Mouse (Mus musculus): ENCODE measurements around the gene Inpp5d.

Inpp5d gene

DNA sequence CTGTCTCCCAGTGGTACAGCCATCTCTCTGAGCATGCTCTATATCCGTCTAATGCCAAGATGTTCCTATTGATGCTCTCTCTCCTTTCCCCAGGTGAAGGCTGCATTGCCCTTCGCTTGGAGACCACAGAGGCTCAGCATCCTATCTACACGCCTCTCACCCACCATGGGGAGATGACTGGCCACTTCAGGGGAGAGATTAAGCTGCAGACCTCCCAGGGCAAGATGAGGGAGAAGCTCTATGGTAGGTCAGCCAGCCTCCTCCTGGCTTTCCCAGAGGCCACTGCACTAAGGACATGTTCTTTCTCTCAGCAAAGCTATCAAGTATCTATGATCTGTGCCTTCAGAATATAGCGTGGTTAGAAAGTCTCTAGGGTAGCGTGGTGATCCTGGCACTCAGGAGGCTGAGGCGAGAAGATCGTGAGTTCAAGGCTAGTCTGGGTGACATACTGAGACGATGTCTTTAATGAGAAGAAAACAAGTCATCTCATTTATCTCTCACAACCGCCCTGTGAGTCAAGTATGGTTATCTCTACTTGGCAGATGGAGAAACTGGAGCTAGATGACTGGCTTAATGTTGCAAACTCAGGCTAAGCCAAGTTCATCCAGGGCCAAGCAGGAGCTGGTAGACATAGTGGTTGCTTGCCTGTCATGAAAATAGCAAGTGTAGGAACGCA is 92.0 kb downstream of the Inpp5d start:
- DNase-seq, result no peak

DNA sequence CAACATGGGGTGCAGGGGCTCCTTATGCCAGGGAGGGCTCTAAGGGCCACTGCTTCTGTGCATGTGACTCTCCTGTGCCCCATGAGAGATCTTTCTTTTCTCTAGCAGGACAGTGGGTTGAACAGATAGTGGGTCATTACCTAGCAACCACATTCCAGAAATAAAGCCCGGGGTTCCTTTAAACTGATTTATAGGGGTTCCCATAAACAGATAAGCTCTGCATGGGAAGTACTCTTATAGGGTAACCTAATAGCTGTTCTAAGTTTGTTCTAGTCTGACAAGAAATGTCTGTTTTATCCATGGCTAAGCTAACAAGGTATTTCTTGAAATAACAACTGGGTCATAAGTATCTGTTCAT is 92.5 kb downstream of the Inpp5d start:
- DNase-seq, result no peak

DNA sequence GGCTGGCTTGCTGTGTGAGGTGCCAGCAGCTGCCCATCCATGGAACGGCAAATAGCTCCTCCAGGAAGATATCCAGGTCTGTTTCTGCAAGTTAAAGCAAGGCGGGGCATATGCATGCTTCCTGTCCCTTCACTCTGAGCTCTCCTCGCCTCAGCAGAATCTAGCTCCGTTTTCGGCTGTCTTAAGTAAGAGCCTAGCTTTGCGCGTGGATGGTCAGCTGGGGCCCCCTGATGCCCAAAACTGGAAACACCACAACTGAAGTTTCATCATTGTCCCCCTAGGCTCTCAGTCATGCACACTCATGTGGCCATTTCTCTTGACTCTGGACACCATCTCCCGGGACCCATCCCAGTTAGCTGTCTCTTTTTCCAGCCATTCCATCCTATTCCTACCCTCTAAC is 101.3 kb downstream of the Inpp5d start:
- no peak for DNase-seq

DNA sequence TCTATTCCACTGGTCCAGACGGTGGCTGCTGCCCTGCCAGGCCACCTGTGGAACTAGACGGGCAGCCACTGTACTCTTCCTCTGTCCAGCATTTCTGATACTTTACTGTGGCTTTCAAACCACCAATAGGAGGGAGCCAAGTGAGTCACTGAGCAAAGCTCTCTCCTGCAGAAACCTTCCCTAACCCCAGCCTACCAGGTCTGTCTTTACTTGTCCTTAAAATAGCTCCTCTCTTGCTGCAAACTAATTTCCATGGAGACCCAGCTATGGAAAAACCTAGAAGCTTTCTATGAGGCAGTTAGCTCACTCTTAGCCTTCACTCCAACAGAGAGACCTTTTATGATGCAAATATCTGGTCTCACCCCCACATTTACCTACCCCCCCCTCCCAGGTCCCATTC is 102.0 kb downstream of the Inpp5d start:
- DNase-seq, result no peak

DNA sequence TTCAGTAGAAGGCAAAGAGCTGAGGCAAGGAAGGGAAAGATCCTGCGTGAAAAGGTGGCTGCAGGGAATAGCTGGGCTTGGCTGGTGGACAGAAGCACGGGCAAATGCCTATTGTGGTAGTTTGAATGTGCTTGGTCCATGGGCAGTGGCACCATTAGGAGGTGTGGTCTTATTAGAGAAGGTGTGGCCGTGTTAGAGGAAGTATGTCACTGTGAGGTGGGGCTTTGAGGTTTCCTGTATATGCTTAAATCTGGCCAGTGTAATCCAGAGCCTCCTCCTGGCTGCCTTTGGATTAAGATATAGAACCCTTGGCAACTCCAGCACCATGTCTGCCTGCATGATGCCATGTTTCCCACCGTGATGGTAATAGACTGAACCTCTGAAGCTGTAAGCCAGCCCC is 103.2 kb downstream of the Inpp5d start:
- no peak for DNase-seq

DNA sequence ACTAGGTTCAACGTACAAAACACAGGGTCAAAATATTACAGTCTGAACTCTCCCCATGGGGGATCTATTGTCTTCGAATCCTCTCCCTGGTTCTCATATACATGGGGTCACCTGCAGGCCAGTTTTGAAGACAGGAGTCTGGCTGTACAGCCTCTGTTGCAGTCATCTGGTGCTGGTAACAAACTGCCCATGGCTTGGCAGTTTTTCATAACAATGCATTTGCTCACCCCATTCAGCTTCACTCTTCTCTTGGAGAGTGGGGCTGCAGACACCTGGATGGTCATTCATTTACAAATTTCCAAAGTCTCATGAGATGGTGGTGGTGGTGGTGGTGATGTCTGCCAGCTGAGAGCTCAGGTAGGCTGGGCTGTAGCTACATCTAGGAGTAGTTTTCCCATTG is 109.0 kb downstream of the Inpp5d start:
- no peak for DNase-seq

DNA sequence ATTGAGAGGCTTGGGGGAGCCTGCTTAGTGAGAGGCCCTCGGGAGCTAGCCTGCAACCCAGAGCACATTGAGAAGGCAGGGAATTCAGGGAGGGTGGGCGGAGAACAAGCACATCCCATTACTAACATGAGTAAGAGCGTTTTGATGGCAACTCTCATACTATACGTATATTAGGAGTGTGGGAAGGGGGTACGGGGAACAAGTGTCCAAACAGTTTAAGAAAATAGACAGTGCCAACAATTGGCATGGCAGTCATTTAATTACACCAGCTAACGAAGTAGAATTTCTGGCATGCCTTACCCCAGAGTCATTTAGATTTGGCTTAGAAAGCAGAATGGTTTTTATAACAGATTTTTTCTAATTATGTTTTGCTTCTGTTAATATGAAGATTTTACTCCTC is 109.7 kb downstream of the Inpp5d start:
- no peak for DNase-seq

DNA sequence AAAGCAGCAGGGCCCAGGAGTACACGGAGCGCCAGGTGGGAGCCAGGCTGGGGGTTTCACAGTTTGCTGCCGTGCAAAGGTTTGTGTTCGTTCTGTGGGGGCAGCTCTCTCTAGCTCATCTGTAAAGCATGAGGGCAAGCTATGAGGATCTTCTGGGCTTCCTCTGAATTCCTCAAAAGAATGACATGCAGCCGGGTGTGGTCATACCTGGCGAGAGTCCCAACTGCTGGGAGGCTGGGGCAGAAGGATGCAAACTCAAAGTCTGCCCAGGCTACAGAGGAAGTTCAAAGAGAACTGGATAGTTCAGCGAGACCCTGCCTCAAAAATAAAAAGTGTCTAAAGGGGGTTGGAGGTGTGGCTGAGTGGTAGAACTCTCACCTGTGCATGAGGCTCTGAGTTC is 110.2 kb downstream of the Inpp5d start:
- DNase-seq, result no peak

DNA sequence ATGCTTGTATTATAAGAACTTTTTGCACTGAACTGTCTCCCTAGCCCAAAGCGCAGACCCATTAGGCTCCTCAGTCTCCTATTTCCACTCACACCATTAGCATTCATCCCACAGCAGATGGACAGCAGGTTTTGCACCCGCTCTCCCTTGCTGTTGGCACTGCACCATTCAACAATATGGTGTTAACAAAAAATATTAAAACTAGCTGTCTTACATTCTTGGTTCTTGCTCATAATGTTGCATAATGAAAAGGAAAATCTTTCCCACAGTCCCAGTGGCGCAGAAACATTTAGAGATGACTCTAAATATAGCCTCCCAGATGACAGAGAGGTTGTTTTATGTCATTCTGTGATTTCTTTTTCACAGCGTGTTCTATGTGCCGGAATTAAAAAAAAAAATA is 113.1 kb downstream of the Inpp5d start:
- DNase-seq, result no peak

DNA sequence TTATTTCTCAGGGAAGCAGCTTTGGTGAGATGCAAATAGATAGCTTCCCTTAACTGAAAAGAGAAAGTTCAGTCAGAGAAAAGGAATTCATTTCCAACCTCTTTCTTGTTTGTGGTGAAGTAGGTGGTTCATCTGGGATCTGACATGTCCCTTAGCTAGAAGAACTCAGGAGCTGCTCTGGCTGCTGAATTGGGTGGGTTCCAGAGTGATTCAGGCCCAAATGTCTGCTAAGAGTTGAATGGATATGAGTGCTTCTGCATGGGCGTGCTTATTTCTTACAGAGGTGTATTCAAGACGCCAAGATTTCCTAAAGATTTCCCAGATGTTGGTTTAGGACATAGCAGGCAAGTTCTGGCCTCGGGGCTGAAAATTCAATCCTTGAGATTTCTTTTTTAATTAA is 114.0 kb downstream of the Inpp5d start:
- no peak for DNase-seq

DNA sequence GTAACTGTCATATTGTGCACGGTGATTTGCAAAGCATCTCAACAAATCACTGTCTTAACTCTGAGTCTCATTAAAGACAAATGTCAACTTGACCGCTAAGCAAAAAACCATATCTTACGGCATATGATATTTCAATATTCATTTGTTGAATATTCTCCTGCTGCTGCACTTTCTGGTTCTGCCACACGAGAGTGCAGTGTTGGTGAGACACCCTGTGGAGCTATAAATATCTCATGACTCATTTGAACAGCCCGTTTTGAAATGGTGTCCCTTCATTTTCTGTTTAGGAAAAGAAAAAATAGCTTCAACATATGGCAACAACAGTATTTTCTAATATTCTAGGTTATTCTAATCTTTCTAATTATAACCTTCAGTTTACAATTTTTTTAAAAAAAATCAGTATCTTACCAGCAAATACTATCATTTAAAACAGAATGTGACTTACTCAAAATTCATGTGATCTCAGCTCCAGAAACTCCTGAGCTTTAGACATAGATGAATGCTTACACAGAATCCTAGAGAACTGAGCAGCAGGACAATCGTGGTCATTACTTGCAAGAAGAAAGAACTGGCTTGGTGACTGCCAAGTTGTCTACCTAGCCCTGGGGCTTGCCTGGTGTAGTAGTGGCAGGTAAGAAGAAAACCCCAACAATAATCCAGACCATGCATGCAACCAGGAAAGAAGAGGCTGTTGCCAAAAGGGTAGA is 120.6 kb downstream of the Inpp5d start:
- no peak for DNase-seq

DNA sequence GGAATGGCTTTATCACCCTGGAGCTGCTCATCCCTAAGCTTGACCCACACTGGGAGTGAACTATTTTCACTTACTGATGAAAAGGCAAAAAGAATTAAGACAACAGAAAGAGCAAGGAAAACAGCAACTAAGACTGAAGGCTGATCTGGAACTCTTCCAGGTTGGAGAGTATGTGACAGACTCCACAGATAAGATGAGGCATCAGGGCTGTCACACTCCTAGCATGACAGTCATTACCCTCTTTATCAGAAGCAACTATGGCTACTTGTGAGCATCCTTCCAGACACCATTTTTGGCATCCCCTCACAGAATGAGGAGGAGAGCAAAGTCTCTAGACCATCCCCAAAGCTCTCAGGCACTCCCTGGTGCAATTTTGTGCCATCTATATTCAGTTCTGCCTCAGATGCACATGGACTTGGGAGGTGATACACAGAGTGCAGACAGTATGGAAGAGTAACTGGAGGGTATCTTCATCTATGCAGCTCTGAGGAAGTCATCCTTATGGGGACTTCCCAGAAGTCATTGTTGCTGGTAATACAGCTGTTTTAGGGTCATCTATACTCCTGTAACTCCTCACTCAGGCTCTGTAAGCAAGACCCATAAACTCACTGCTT is 129.4 kb downstream of the Inpp5d start:
- no peak for DNase-seq

DNA sequence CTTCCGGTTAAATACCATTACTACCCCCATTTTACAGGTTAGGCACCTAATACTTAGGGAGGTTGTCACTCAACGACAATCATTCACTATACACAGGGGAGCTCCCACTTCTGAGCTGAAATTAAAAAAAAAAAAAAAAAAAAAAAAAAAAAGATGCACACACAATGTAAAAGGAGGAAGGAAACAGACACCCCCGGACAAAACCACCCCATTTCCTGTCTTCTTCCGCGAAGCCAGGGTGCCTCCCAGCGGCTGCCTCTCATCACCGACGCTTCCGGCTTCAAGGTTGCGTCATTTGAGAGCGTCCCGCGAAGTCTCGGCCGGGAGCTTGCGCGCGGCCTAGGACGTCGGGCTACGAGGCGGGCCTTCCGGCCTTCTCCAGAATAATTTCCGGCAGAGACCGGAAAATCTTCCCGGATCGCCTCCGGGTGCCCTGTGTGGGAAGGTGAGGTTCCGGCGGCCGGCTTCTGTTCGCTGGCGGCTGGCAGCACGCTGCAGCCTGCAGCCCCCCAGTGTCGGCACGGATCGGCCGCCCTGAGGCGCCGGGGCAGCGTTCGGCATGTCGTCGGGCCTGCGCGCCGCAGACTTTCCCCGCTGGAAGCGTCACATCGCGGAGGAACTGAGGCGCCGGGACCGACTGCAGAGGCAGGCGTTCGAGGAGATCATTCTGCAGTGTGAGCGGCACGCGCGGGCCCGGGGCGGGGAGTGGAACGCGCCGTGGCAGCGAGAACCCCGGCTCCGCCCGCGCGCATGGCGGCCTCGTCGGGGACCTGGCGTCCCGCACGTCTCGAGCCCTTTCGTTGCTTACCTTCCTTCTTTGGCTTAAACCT is 135.7 kb downstream of the Inpp5d start, which contains the start of gene Atg16l1:
Gene Atg16l1 (plus strand): TSS at position 230 of the 830 bp plus-strand sequence.
- peak; percentile 92 to 96 for DNase-seq

DNA sequence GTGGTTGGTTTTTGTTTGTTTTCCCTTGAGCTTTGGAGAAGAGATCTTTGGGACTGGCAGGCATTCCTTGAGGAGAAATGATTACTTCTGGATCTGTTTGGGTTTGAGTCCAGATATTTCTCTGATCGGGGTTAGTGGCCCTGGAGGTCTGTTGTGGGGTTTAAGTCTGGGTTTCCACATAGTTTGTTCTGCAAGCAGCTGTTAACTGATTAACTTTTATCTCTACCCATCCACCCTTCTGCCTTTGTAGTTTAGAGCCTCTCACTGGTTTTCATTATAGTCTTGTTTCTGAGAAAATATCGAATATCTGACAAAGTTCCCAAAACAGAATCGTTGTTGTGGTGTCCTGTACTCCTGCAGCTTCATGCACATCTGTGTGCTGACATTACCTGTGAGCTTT is 143.7 kb downstream of the Inpp5d start:
- DNase-seq, result no peak

DNA sequence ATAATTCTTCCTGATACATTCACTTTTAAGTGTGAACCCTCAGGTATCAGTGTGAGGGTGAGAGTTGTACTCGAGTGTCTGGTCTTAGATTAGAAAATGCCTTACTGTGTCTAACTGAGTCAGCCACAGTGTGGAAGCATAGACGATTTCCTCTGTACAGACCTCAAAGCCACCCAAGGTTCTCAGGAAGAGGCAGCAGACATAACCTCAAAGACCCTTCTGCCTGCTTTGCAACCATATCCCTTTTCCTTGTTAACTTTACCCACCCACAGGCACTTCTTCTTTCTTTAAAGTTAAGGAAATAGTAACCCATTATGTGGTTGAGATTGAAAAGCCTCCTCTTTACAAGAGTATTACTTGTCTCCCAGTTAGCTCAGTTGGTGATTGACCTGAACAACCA is 145.6 kb downstream of the Inpp5d start:
- no peak for DNase-seq

DNA sequence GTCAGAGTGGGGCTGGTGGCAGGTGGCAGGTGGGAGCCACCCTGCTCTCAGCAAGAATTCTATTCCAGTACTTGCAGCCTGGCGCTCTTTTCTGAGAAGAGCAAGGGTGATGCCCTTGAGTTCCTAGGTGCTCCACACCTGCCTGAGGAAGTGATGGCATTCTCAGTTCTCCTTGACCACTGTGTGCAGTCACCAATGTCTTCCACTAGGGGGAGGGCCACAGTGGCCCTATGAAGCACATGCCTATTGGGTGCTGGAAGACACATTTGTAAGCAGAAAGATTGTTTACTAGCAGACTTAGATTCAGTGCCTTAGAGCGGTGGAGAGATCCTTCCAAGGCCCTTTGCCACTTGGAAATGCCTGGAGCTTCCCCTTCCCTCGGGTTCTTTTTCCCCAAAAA is 146.1 kb downstream of the Inpp5d start:
- peak; percentile 52 to 56 for DNase-seq

DNA sequence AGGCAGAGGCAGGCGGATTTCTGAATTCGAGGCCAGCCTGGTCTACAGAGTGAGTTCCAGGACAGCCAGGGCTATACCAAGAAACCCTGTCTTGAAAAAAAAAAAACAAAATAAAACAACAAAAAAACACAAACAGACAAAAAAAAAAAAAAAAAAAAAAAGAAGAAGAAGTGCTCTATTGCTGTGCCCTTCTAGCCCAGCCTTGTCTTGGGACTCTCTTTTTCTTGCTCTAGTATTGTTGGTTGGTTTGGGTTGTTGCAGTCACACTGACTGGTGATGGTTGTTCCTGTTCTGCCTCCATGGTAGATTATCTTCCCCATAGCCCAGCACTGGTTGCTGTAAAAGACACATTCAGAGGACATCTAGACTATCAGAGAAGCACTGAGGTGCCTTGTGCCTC is 149.2 kb downstream of the Inpp5d start:
- DNase-seq, result no peak
